Mouse (Mus musculus): ENCODE measurements around the gene Ptprd. TPM values are rescaled to one million over a fixed set of nuclear protein-coding genes. Genes with fewer than 3 reads are reported as not detected.

Ptprd gene
- polyA plus RNA-seq, 1 experiment from 2014 or later, result 76.0 TPM

DNA sequence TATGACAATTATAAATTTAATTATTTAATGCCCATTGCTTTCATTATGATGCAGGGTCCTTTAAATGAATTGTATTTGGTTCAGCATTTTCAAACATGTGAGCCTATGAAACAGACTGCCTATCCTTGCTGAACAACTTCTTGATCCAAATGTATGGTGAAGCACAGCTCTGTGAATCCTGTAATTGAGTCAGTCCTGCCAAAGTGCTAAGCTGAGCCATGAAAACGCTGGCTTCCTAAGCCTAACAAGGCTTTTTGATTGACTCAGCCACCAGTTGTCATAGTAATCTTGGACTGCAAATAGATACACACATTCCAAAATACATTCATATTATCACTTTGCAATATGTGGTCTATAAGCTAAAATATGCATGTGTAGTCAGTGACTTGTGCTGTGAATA lies 625.1 kb downstream of the Ptprd start:
- DNase-seq (no peak), ATAC-seq (ENCODE audit: low FRiP score, low TSS enrichment) (no peak)

DNA sequence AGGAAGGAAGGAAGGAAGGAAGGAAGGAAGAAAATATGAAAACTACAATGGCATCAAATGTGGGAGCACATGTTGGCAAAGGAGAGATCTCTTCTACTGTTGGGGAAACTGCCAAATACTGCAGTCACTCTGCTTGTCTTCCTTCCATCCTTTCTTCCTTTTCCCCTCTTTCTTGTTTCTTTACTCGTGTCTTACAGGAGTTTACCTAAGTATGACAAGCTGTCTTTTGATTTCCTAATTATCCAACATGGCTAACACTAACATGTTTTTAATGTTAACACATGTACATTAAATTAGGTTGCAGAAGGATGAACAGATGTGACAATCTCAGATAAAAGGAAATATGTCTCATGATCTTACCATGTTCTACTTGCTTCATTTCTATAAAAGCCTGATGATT lies 625.5 kb downstream of the Ptprd start:
- ATAC-seq (ENCODE audit: low FRiP score, low TSS enrichment) (no peak), DNase-seq (no peak)
- H3K27ac ChIP-seq (replicated peaks; ENCODE audit: low read depth, low read length), result no peak overlapping the region
- no peaks in the 10 kb centered on the region for H3K27me3 ChIP-seq (ENCODE audit: control insufficient read depth, insufficient read depth, low read length)
- WGBS, result 72% methylated on average over 1 of the region's 1 CpGs
- no peaks in the 10 kb centered on the region for H3K36me3 ChIP-seq (ENCODE audit: control insufficient read depth, insufficient read depth, low read length)
- no peaks in the 10 kb centered on the region for H3K4me1 ChIP-seq (ENCODE audit: control insufficient read depth, insufficient read depth, low read length)
- no peak overlapping the region for H3K9ac ChIP-seq (replicated peaks; ENCODE audit: low read length)
- no peaks in the 10 kb centered on the region for H3K9me3 ChIP-seq (ENCODE audit: control insufficient read depth, low read length)
- no peak overlapping the region for H3K4me3 ChIP-seq (replicated peaks; ENCODE audit: low read depth, low read length)
- H3K4me2 ChIP-seq (ENCODE audit: low read length), result no peak overlapping the region

More for the DNA sequence above, 625.1 kb downstream of the Ptprd start:
- H3K4me3 ChIP-seq (replicated peaks; ENCODE audit: low read depth, low read length), result no peak overlapping the region
- H3K4me2 ChIP-seq (ENCODE audit: low read length), result no peak overlapping the region
- H3K4me1 ChIP-seq (ENCODE audit: control insufficient read depth, insufficient read depth, low read length), result no peaks in the 10 kb centered on the region
- WGBS, result 64% methylated on average over 1 of the region's 1 CpGs
- H3K27ac ChIP-seq (replicated peaks; ENCODE audit: low read depth, low read length), result no peak overlapping the region
- H3K36me3 ChIP-seq (ENCODE audit: control insufficient read depth, insufficient read depth, low read length), result no peaks in the 10 kb centered on the region
- no peaks in the 10 kb centered on the region for H3K27me3 ChIP-seq (ENCODE audit: control insufficient read depth, insufficient read depth, low read length)
- no peaks in the 10 kb centered on the region for H3K9me3 ChIP-seq (ENCODE audit: control insufficient read depth, low read length)
- no peak overlapping the region for H3K9ac ChIP-seq (replicated peaks; ENCODE audit: low read length)

- no peak overlapping the region for H3K27ac ChIP-seq (replicated peaks; ENCODE audit: low read depth, low read length)
- H3K4me3 ChIP-seq (replicated peaks; ENCODE audit: low read depth, low read length), result no peak overlapping the region
- H3K9me3 ChIP-seq (ENCODE audit: control insufficient read depth, low read length), result no peaks in the 10 kb centered on the region
- no peaks in the 10 kb centered on the region for H3K27me3 ChIP-seq (ENCODE audit: control insufficient read depth, insufficient read depth, low read length)
- ATAC-seq (ENCODE audit: low FRiP score, low TSS enrichment), result peak; percentile 76
- no peaks in the 10 kb centered on the region for H3K36me3 ChIP-seq (ENCODE audit: control insufficient read depth, insufficient read depth, low read length)
- no peaks in the 10 kb centered on the region for H3K4me1 ChIP-seq (ENCODE audit: control insufficient read depth, insufficient read depth, low read length)
- H3K4me2 ChIP-seq (ENCODE audit: low read length), result no peak overlapping the region
- H3K9ac ChIP-seq (replicated peaks; ENCODE audit: low read length), result no peak overlapping the region
- 19% methylated on average over 14 of the region's 14 CpGs for WGBS
- peak; percentile 91 for DNase-seq
Measured at GRCm38 (mm10) chr4:77558404-77559202, 653.2 kb downstream of the Ptprd start.

- Histone ChIP-seq H3K4me3 (replicated peaks; ENCODE audit: low read depth, low read length) (no peak overlapping the region), H3K27me3 (ENCODE audit: control insufficient read depth, insufficient read depth, low read length) (no peaks in the 10 kb centered on the region), H3K27ac (replicated peaks; ENCODE audit: low read depth, low read length) (no peak overlapping the region), H3K4me1 (ENCODE audit: control insufficient read depth, insufficient read depth, low read length) (no peaks in the 10 kb centered on the region), H3K4me2 (ENCODE audit: low read length) (no peak overlapping the region), H3K9me3 (ENCODE audit: control insufficient read depth, low read length) (no peaks in the 10 kb centered on the region), H3K9ac (replicated peaks; ENCODE audit: low read length) (no peak overlapping the region), H3K36me3 (ENCODE audit: control insufficient read depth, insufficient read depth, low read length) (no peaks in the 10 kb centered on the region)
- DNase-seq (no peak), ATAC-seq (ENCODE audit: low FRiP score, low TSS enrichment) (no peak)
- WGBS, result 58% methylated on average over 4 of the region's 4 CpGs
Measured at GRCm38 (mm10) chr4:77555841-77556240, 655.9 kb downstream of the Ptprd start.

GRCm38 (mm10) chr4:77537843-77538242 lies 673.9 kb downstream of the Ptprd start:
- DNase-seq (no peak), ATAC-seq (ENCODE audit: low FRiP score, low TSS enrichment) (no peak)
- Histone ChIP-seq H3K4me3 (replicated peaks; ENCODE audit: low read depth, low read length) (no peak overlapping the region), H3K27me3 (ENCODE audit: control insufficient read depth, insufficient read depth, low read length) (no peaks in the 10 kb centered on the region), H3K9me3 (ENCODE audit: control insufficient read depth, low read length) (no peaks in the 10 kb centered on the region), H3K27ac (replicated peaks; ENCODE audit: low read depth, low read length) (0 out of 2 replicates have a peak overlapping the region, but pooled peaks have one; percentile 32), H3K36me3 (ENCODE audit: control insufficient read depth, insufficient read depth, low read length) (no peaks in the 10 kb centered on the region), H3K4me2 (ENCODE audit: low read length) (no peak overlapping the region), H3K9ac (replicated peaks; ENCODE audit: low read length) (no peak overlapping the region), H3K4me1 (ENCODE audit: control insufficient read depth, insufficient read depth, low read length) (no peaks in the 10 kb centered on the region)
- 60% methylated on average over 4 of the region's 4 CpGs for WGBS

- H3K9ac ChIP-seq (replicated peaks; ENCODE audit: low read length), result no peak overlapping the region
- no peak overlapping the region for H3K4me2 ChIP-seq (ENCODE audit: low read length)
- H3K9me3 ChIP-seq (ENCODE audit: control insufficient read depth, low read length), result no peaks in the 10 kb centered on the region
- ATAC-seq (ENCODE audit: low FRiP score, low TSS enrichment) (no peak), DNase-seq (peak; percentile 19)
- no peak overlapping the region for H3K4me3 ChIP-seq (replicated peaks; ENCODE audit: low read depth, low read length)
- no peaks in the 10 kb centered on the region for H3K27me3 ChIP-seq (ENCODE audit: control insufficient read depth, insufficient read depth, low read length)
- no peaks in the 10 kb centered on the region for H3K36me3 ChIP-seq (ENCODE audit: control insufficient read depth, insufficient read depth, low read length)
- 46% methylated on average over 5 of the region's 5 CpGs for WGBS
- H3K4me1 ChIP-seq (ENCODE audit: control insufficient read depth, insufficient read depth, low read length), result no peaks in the 10 kb centered on the region
- peak overlapping the region; percentile 32; the same call in 1 of the 2 replicates for H3K27ac ChIP-seq (replicated peaks; ENCODE audit: low read depth, low read length)
Measured at GRCm38 (mm10) chr4:77537336-77537735, 674.4 kb downstream of the Ptprd start.

GRCm38 (mm10) chr4:77535601-77536000 lies 676.2 kb downstream of the Ptprd start:
- DNase-seq, result no peak
- H3K27me3 ChIP-seq (ENCODE audit: control insufficient read depth, insufficient read depth, low read length), result no peaks in the 10 kb centered on the region
- WGBS, result 86% methylated on average over 6 of the region's 6 CpGs

DNA sequence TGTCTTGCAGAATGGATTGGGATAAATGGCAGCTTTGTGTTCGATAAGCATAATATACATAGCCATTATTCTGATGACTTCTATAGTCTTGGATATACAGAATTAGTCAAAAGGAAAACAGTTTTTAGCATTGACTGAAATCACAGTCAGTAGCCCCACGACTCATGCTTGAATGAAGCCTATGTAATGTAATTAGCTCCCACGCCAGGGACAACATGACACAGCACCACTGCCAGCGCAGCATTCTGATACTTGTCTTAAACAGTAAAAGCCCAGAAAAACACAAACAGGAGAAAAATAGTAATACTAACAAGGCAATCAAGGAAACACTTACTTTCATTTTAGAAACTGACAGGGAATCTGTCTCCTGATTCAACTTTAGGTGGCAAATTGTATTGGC lies 677.2 kb downstream of the Ptprd start:
- Histone ChIP-seq H3K36me3 (ENCODE audit: control insufficient read depth, insufficient read depth, low read length) (no peaks in the 10 kb centered on the region), H3K9ac (replicated peaks; ENCODE audit: low read length) (no peak overlapping the region), H3K4me3 (replicated peaks; ENCODE audit: low read depth, low read length) (no peak overlapping the region), H3K27ac (replicated peaks; ENCODE audit: low read depth, low read length) (no peak overlapping the region), H3K9me3 (ENCODE audit: control insufficient read depth, low read length) (no peaks in the 10 kb centered on the region), H3K4me1 (ENCODE audit: control insufficient read depth, insufficient read depth, low read length) (no peaks in the 10 kb centered on the region), H3K4me2 (ENCODE audit: low read length) (no peak overlapping the region), H3K27me3 (ENCODE audit: control insufficient read depth, insufficient read depth, low read length) (no peaks in the 10 kb centered on the region)
- ATAC-seq (ENCODE audit: low FRiP score, low TSS enrichment) (no peak), DNase-seq (no peak)
- 63% methylated on average over 4 of the region's 4 CpGs for WGBS

More at GRCm38 (mm10) chr4:77535601-77536000, 676.2 kb downstream of the Ptprd start:
- Histone ChIP-seq H3K36me3 (ENCODE audit: control insufficient read depth, insufficient read depth, low read length) (no peaks in the 10 kb centered on the region), H3K4me3 (replicated peaks; ENCODE audit: low read depth, low read length) (no peak overlapping the region), H3K4me1 (ENCODE audit: control insufficient read depth, insufficient read depth, low read length) (no peaks in the 10 kb centered on the region), H3K27ac (replicated peaks; ENCODE audit: low read depth, low read length) (no peak overlapping the region), H3K9me3 (ENCODE audit: control insufficient read depth, low read length) (no peaks in the 10 kb centered on the region), H3K4me2 (ENCODE audit: low read length) (no peak overlapping the region), H3K9ac (replicated peaks; ENCODE audit: low read length) (no peak overlapping the region)
- ATAC-seq (ENCODE audit: low FRiP score, low TSS enrichment), result no peak

- ATAC-seq (ENCODE audit: low FRiP score, low TSS enrichment) (peak; percentile 71), DNase-seq (peak; percentile 82)
- no peak overlapping the region for H3K4me3 ChIP-seq (replicated peaks; ENCODE audit: low read depth, low read length)
- H3K27me3 ChIP-seq (ENCODE audit: control insufficient read depth, insufficient read depth, low read length), result no peaks in the 10 kb centered on the region
- no peaks in the 10 kb centered on the region for H3K9me3 ChIP-seq (ENCODE audit: control insufficient read depth, low read length)
- H3K9ac ChIP-seq (replicated peaks; ENCODE audit: low read length), result no peak overlapping the region
- no peak overlapping the region for H3K27ac ChIP-seq (replicated peaks; ENCODE audit: low read depth, low read length)
- WGBS, result 40% methylated on average over 5 of the region's 5 CpGs
- H3K4me1 ChIP-seq (ENCODE audit: control insufficient read depth, insufficient read depth, low read length), result 0 out of 2 replicates have a peak, but pooled peaks cover 1% of the 10 kb centered on the region
- H3K4me2 ChIP-seq (ENCODE audit: low read length), result no peak overlapping the region
- H3K36me3 ChIP-seq (ENCODE audit: control insufficient read depth, insufficient read depth, low read length), result no peaks in the 10 kb centered on the region
Measured at GRCm38 (mm10) chr4:77519166-77519565, 692.6 kb downstream of the Ptprd start.
